Mouse (Mus musculus) heart, postnatal 36 days (tissue): ENCODE measurements around the gene Arhgap10. TPM values are rescaled to one million over a fixed set of nuclear protein-coding genes. Genes with fewer than 3 reads are reported as not detected.

ENCODE experiments used
- DNase-seq, 2 experiments: peaks; one replicate each; pipeline ENCODE4 v3.0.0; 2021 to 2022
- intact Hi-C: fragments of 180-260 bp; cut with DNase I; formaldehyde crosslinking; loops from one replicate; pipeline ENCODE4 v1.15.1; 2025
- total RNA-seq, 2 experiments: library from RNA; stranded (reverse); gene quantifications; 2 replicates each; pipeline ENCODE4 v1.2.3; 2021

Gene Arhgap10
- total RNA-seq, 2 experiments from 2014 or later = 56.4 to 61.9 TPM

DNA sequence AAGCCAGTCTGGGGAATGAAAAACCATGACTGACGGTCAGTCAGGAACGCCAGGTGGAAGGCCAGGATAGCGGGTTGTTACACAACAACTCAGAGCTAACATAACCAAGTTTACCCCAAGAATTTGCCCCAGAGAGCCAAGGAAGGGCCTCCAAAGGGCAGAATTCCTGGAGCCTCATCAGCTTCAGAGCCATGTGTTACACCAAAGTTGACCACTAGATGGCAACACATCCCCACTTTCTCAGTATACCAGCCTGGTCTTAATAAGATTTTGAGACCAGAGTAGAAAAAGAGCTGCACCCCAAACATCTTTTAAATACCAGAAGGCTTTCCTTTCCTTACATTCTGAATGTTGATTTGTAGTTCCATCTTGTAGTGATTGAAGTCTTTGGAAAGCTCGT, 98.0 kb downstream of the Arhgap10 start:
- peak; percentile 78 to 82 for DNase-seq
- intact Hi-C loops = loop anchor here (1.0 to 10.0 kb wide), 4 partner anchors 105 to 583 kb away; partner anchors contain the start of gene Tmem184c

DNA sequence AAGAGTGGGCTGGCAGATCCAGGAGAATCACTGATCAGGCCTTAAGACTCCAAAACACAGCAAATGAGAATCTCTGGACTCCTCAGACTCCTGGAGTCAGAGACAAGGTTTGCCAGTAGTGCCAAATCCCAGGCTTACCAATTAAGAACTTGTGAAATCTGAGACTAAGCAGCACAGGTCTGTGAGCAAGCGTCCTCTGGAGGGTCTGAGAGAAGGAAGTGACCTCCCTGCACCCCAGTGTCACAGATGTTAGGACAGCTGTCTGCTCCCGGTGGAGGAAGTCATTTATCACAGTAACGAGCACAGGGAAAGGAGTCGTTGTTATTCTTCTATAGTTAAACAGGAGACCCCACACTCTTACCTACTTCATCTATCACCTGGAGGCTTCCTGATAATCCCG, 101.0 kb downstream of the Arhgap10 start:
- no peak for DNase-seq
- intact Hi-C loops = loop anchor here (10.0 kb wide), 1 partner anchor 198 kb away; the partner anchor contains the start of gene Tmem184c

DNA sequence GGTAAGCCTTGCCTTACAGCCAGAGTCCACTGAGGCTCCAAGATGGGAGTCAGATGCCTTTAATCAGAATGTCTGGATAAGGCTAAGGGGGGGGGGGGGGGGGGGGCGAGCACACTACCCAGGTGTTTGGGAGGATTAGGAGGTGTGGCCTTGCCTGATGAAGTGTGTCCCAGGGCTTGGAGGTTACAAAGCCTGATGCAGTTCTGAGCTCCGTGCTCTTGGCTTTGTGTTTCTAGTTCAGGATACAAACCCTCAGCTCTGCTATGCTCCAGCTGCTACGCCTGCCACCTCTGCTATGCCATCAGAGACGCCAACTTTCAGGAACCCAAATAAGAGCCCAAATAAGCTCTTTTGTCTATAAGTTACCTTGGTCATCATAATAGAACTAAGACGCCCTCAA, 101.7 kb downstream of the Arhgap10 start:
- intact Hi-C loops = loop anchor here (10.0 kb wide), 1 partner anchor 199 kb away; the partner anchor contains the start of gene Tmem184c
- no peak for DNase-seq

DNA sequence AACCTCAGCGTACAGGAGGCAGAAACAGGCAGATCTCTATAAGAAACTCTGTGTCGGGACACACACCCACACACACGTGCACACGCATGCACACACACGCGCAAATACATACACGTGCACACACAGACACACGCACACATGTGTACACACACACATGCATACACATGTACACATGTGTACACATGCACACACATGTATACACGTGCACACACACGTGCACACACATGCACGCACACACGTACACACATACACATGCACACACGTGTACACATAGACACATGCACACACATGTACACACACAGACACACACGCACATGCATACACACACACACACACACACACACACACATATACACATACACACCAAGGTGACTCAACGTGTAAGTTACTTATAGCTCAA, 106.5 kb downstream of the Arhgap10 start:
- intact Hi-C loops = loop anchor here (10.0 kb wide), 1 partner anchor 204 kb away; the partner anchor contains the start of gene Tmem184c
- no peak for DNase-seq

DNA sequence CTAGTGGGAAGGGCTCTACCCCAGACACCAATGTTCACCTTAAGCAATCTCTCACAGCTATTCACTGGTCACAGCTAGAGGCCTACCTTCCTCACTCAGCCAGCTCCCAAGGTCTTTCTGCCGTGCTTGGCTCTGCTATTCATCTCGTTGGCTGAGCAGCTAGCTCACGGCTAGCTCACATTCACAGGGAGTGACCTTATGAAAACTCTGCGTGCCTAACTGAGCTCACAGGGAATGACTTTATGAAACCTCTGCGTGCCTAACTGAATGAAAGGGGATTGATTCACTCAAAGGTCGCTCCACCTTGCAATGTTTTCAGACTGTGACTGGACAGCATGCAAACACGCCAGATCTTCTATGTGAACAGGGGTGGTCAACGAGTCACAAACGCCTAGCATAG, 107.4 kb downstream of the Arhgap10 start:
- no peak for DNase-seq
- intact Hi-C loops = loop anchor here (10.0 kb wide), 1 partner anchor 204 kb away; the partner anchor contains the start of gene Tmem184c

DNA sequence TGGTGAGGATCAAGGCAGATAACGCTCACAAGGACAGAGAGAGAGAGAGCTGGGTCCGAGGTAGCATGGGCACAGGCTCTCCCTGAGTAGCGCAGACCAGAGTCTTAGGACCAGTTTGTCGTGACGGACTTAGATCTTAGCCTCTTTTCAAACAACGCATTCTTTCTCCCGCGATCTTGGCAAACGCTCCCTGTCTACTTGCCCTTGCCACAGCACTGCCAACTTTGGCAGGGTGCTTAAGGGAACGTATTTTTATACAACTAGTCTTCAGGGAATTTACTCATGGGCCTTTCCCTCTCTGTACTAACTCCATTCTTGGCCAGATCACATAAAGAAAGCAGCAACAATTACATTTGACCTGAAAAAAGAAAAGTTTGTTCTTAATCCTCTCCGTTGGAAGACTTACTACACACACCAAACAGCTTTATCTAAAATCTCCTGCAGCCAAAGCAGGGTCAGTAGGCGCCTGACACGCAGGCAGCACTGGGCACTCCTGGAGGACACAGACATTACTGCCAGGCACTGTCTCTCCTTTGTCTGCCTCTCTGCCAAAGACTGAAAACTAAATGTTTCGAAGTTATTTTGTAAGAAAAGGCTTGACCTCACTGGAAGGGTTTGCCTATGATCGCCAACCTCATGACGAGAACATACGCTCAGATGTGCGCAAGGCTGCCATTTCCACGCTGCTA, 109.1 kb downstream of the Arhgap10 start:
- DNase-seq = no peak
- intact Hi-C loops = no loop called here

DNA sequence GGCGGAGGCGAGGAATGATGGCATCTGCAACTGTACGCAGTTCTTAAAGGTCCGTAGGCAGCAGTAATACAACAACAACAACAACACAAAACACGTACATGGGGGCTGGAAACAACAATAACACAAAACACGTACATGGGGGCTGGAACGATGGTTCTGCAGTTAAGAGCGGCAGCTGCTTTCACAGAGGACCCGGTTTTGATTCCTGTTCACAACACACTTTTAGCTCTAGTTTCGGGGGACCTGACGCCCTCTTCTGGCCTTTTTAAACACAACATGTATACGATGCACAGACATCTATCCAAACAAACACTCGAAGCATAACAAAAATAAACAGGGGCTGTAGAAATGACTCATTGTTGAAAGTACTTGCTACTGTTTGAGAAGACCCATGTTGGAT, 110.9 kb downstream of the Arhgap10 start:
- no peak for DNase-seq
- intact Hi-C loops = no loop called here

DNA sequence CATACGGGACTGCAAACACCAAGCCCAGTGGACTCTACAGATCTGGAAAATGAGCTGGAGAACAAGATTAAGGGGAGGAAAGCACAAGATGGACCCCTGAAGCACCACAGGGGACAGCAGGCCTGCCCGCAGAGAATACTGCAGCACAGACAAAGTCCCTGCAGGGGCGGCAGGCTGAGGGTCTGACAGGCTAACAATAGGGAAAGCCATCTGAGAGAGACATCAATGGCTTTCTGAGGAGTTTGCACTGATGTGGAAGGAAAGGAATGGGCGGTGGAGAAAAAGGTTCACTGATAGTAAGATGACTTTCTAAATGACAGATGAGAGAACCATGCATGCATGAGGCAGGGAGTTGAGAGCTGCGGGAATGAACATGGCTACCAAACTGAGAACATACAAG, 111.3 kb downstream of the Arhgap10 start:
- DNase-seq = no peak
- intact Hi-C loops = no loop called here

DNA sequence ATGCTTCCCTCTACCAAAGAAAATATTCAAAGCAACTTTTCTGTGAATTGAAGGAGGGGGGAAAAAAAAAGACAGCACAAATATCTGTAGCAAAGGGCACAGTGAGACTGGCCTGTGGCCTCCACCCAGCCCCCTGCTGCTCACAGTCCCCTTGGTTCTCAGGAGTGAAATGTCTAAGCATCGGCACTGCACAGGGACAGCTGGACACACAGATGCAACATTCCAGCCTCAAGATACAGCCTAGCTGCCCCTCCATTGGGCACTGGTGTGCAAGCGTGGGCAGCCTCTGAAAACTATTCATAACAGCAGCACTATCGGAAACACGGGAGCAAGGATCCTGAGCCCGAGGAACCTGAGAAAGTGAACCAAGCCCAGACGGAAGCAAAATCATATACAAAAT, 113.7 kb downstream of the Arhgap10 start:
- intact Hi-C loops = no loop called here
- no peak for DNase-seq

DNA sequence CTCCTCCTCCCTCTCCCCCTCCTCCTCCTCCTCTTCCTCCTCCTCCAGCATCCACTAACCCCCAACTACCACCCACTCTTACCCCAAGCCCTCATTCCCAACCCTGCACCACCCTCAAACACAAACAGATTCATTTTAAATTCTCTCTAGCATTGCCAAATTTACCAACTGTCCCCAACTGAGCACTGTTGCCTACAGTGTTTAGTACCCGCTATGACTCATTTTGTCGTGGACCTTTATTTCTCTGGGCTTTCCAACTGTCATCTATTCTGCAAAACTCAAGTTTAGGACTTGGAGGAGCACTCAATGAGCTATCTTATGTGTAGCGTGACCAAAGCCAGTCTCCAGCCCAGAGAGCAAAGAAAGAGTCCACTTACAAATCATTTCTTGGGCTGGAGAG, 115.8 kb downstream of the Arhgap10 start:
- intact Hi-C loops = no loop called here
- DNase-seq = no peak

DNA sequence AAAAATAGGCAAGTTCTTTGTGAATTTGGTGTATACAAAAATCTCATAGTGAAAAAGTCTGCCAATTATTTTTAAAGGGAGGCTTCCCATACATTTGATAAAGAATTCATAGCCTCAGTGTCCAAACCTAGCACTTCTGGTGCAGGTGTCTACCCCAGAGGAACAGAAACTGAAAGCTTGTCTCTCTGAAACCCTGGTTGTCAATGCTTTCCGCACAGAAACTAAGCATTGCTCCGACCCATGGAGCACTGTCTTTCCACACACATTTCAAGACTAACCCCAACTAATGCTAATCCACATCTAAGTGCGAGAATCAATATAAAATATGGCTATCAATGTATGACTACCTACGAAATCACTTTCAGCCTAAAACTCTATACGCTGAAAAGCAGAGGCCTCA, 116.6 kb downstream of the Arhgap10 start:
- intact Hi-C loops = no loop called here
- no peak for DNase-seq

DNA sequence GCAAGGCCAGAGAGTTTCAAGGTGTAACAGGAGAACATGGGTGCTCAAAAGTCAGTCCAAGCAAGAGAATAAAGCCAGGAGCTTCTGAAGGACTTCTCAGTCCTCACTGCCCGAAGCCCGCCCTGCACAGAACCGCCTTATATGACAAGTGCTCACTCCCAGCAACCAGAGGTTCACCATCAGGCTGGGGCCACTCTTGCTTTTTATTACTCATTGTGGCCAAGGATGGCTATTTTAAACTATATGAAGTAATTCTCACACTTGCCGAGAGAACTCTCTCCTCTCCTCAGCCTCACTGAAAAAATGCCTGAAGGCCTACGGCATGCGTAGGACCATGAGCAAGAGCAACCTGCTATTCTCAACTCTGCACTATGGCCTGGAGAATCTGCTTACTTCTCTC, 133.7 kb downstream of the Arhgap10 start:
- no peak for DNase-seq
- intact Hi-C loops = no loop called here

DNA sequence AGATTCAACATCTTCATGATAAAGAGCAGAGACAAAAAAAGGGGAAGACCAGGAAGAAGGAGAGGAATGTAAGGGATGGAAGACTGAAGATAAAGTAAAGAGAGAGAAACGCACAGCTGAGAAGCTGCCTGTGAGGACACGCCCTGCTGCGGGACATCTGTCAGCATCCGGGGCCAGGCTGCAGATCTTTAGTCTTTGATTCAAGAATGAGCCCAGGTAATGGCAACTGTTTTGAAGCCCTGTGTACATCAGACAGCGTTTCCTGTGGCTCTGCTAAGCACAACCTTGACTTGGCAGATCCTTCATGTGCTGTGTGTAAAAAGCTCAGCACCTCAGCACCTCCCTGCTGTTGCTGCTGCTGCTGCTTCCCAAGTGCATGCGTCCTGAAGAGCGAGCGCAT, 134.1 kb downstream of the Arhgap10 start:
- intact Hi-C loops = no loop called here
- no peak for DNase-seq

DNA sequence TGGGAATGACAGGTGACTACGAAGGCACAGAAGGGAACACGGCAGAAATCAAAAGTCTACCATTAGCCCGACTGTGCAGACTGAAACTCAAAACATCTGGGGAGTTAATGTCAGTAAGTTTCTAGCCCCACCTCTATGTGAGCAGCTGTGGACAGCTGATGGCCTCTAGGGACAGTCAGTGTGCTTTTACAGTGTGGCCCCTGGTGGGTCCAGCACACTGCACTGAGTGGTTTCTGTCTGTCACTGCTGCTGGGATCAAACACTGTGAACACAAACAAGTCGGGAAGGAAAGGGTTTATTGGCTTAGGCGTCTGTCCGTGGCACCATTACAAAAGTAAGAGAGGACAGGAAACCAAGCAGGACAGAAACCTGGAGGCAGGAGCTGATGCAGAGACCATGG, 136.9 kb downstream of the Arhgap10 start:
- no peak for DNase-seq
- intact Hi-C loops = no loop called here

DNA sequence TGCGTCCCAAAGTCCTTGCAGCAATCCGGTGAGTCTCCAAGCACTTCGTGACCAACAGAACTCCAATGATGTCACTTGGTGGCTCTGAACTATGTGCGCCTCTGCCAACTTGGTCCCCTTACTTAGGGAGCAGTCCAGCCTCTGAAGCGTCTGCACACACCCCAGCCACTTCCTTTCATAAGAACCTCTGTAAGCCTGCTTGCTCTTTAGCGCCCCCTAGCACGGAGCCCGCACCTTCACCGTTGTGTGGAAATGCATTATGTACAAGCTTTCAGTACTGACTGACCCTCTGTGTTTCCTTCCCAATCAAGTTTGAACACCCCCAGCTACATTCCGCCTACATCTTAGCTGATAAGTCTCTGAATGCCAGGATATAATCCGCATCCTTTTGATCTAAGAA, 138.5 kb downstream of the Arhgap10 start:
- intact Hi-C loops = no loop called here
- peak in 1 of 2 experiments; percentile 30 for DNase-seq

DNA sequence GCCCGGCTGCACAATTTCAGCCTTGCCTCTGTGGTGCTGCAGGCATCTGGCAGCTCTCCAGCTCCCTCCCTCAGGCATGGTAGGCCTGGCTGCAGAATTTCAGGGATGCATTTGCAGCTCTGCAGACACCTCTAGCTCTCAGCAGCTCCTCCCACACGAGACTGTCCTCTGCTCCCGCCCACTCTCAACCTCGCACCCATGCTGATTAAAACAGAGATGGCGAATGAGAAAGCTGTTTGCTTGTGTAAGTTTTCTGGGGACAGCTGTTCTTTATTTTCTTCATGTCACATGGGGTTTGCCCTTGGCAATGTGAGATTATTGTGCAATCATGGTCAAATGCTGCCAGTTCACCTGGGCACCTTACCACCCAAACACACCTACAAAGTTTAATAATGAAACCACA, 141.3 kb downstream of the Arhgap10 start:
- intact Hi-C loops = no loop called here

DNA sequence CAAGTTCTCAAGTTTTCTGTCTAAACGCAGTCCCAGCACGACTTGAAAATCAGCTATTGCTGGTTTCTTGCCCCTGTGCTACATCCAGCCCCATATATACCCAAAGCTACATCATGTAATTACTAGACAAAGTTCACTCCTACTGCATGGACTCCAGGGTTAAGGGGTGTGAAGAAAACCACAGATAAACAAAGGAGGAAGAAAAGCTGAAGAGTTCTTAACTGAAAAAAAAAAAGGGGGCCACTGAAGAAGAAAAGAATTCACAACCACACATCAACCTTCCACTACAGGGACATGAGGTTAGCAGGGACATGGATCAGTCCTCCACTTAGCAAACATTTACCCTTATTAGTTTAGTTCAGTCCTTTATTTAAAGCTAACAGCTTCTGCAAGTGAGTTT, 141.8 kb downstream of the Arhgap10 start:
- intact Hi-C loops = no loop called here
- DNase-seq = no peak

More for the DNA sequence above, 141.3 kb downstream of the Arhgap10 start:
- peak in 1 of 2 experiments; percentile 22 for DNase-seq

DNA sequence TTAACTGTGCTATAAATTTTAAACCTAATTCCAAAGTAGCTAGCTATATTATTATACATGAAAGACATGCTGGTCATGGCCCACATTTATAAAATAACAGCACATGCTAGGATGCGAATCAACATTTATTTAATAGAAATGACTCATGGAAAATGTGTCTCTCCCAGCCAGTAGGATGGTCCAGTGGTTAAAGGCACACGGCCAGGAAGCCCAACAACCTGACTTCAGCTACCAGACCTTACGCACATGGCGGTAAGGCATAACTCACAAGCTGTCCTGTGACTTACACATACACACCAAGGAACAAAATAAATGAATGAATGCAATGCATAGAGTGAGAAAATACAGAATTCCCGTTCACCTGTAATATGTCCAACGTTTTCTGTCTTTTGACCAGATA, 146.7 kb downstream of the Arhgap10 start:
- no peak for DNase-seq
- intact Hi-C loops = no loop called here

DNA sequence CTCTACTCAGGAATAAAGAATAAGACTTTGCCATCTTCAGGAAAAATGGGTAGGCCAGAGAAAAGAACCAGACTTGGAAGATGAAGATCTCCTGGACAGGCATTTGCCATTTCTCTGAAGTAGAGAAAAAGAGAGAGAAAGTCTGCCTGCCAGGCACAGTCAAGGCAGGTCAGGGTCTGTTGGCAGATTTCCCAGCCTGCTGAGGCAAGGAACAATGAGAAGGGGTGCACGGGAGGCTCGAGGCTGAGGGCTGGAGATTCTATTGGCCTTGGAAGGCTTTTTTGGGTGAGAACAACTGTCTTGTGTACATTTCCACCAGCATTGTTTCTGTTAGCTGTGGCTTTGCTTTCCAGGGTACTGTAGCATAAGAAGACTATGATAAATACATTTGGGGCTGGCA, 147.4 kb downstream of the Arhgap10 start:
- DNase-seq = no peak
- intact Hi-C loops = no loop called here

DNA sequence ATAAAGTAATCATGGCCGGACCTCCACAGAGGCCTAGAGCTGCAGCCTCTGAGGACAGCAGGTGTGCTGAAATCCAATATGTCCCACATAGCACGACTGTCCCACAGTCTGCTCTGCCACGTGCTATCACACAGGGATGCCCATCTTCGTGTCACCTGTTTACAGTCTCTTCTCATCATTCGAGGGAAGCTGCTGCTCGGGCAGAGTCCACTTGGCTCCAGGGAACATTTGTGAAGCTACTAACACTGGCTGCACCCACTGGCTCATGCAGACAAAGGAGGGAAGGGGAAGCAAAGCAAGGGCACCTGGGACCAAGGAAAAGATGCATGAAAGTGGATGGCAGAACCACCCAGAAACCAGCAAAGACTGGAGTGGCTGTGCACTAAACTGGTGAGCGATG, 148.1 kb downstream of the Arhgap10 start:
- intact Hi-C loops = no loop called here

DNA sequence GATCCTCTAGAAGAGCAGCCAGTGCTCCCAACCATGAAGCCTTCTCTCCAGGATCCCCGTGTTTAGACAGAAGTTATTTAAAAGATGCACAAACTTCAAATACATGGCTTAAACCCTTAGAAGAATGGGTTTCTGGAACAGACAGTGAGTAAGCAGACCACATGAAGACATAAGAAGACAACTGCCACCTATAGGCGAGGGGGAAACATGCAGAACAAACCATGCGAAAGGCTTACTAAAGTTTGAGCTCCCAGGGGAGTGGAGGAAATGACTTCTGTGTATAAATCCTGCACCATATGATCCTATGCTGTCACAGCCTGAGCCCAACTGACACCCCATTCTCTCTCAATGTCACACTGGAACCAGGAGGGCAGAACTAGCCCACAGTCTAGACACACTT, 150.7 kb downstream of the Arhgap10 start:
- intact Hi-C loops = no loop called here
- DNase-seq = no peak

More for the DNA sequence above, 148.1 kb downstream of the Arhgap10 start:
- no peak for DNase-seq

DNA sequence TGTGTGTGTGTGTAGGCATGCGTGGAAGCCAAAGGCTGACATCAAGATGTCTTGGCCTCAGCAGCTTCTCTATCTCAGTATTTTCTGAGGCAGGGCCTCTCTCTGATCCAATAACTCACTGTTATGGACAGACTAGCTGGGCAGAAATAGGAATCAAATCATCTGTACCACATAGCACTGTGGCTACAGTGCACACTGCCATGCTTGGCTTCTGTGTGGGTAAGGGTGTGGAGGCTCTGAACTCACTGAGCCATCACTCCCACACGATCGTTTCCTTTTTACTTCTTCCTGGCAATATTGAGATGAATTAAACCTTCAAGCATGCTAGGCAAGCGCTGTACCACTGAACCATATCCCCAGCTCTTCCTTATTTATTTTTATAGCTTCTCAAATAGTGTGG, 151.3 kb downstream of the Arhgap10 start:
- intact Hi-C loops = no loop called here
- DNase-seq = no peak

DNA sequence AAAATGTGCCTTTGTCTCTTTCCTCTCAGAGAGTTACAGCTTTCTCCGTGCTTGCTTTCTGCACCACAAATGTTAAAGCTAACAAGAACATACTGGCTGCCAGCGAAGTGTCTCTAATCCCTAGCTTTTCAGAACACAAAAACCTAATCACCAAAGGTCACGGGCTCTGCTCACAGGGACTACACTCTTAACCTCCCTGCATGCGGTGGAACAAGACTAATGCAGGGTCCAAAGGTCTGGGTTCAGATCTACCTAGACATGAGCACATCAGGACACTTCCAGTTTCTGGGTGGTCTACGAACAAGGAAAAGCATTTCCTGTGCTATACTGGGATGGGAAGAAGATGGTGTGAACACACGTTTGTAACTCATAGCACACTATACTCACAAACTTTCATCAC, 151.8 kb downstream of the Arhgap10 start:
- no peak for DNase-seq
- intact Hi-C loops = no loop called here
